Mouse (Mus musculus) limb, embryonic 14.5 days (tissue): ENCODE measurements around the gene Nr2f2. TPM values are rescaled to one million over a fixed set of nuclear protein-coding genes. Genes with fewer than 3 reads are reported as not detected.

ENCODE experiments used
- ATAC-seq: fragments of 200-750 bp; cut with Nextera tagmentation; 2 replicates; pipeline ENCODE4 v1.8.0; 2017; ENCODE audit warnings: low read depth, moderate number of reproducible peaks, moderate TSS enrichment; ENCODE audit not compliant: low FRiP score
- DNase-seq: peaks from one replicate; pipeline ENCODE4 v3.0.0-alpha.2; 2015; ENCODE audit warnings: low spot score
- H3K27ac ChIP-seq: fragments of 300-500 bp; sonication (generic); replicated peaks from 2 replicates; pipeline ENCODE4 v1.5.1; 2014; ENCODE audit warnings: low read depth, mild to moderate bottlenecking, low read length, moderate library complexity, mixed read lengths
- H3K27me3 ChIP-seq: fragments of 300-500 bp; sonication (generic); 2 replicates; pipeline ENCODE4 v1.6.1; 2014; ENCODE audit warnings: low read length, mixed read lengths; ENCODE audit not compliant: control insufficient read depth, insufficient read depth
- H3K36me3 ChIP-seq: fragments of 300-500 bp; sonication (generic); 2 replicates; pipeline ENCODE4 v1.6.1; 2014; ENCODE audit warnings: mild to moderate bottlenecking, low read length, moderate library complexity, mixed read lengths; ENCODE audit not compliant: control insufficient read depth, insufficient read depth
- H3K4me1 ChIP-seq: fragments of 300-500 bp; sonication (generic); 2 replicates; pipeline ENCODE4 v1.6.1; 2014; ENCODE audit warnings: antibody characterized with exemption, low read length, mixed read lengths; ENCODE audit not compliant: control insufficient read depth, insufficient read depth
- H3K4me2 ChIP-seq: fragments of 300-500 bp; sonication (generic); replicated peaks from 2 replicates; pipeline ENCODE4 v1.6.1; 2014; ENCODE audit warnings: low read depth, mild to moderate bottlenecking, low read length, moderate library complexity; ENCODE audit not compliant: severe bottlenecking
- H3K4me3 ChIP-seq: fragments of 300-500 bp; sonication (generic); replicated peaks from 2 replicates; pipeline ENCODE4 v1.5.1; 2014; ENCODE audit warnings: low read length
- H3K9ac ChIP-seq: fragments of 300-500 bp; sonication (generic); 2 replicates; pipeline ENCODE4 v1.6.1; 2014; ENCODE audit warnings: mild to moderate bottlenecking, low read depth, low read length, moderate library complexity; ENCODE audit not compliant: severe bottlenecking
- H3K9me3 ChIP-seq: fragments of 300-500 bp; sonication (generic); 2 replicates; pipeline ENCODE4 v1.6.1; 2016; ENCODE audit warnings: low read length; ENCODE audit not compliant: control insufficient read depth
- POLR2A ChIP-seq: fragments of 200-500 bp; IDR thresholded peaks from 2 replicates; pipeline ENCODE4 v1.8.0; 2012; ENCODE audit warnings: inconsistent platforms, mild to moderate bottlenecking, moderate library complexity, borderline replicate concordance; ENCODE audit not compliant: insufficient read depth, insufficient read length; ENCODE audit errors: extremely low read depth
- WGBS: fragments of 180-500 bp; shearing (Covaris S2); extraction: QIAGEN DNeasy Blood & Tissue Kit; methylation state at CpG from one replicate; pipeline ENCODE4 v1.1.7; 2014; 5-methylcytosine and 5-hydroxymethylcytosine counted together
- polyA plus RNA-seq, 2 experiments: library from polyadenylated mRNA; depleted of rRNA in 1 of 2; stranded (reverse) in 1 of 2; unstranded in 1 of 2; fragments of >200 nt; fragmentation: Nextera tagmentation in 1 of 2; extraction: Ambion mirVana in 1 of 2; gene quantifications; 2 replicates each; pipeline versions ENCODE4 v1.2.1 to v1.2.3; 2012 to 2014

Gene Nr2f2
- polyA plus RNA-seq, 2 experiments: 54.7 to 80.2 TPM

DNA sequence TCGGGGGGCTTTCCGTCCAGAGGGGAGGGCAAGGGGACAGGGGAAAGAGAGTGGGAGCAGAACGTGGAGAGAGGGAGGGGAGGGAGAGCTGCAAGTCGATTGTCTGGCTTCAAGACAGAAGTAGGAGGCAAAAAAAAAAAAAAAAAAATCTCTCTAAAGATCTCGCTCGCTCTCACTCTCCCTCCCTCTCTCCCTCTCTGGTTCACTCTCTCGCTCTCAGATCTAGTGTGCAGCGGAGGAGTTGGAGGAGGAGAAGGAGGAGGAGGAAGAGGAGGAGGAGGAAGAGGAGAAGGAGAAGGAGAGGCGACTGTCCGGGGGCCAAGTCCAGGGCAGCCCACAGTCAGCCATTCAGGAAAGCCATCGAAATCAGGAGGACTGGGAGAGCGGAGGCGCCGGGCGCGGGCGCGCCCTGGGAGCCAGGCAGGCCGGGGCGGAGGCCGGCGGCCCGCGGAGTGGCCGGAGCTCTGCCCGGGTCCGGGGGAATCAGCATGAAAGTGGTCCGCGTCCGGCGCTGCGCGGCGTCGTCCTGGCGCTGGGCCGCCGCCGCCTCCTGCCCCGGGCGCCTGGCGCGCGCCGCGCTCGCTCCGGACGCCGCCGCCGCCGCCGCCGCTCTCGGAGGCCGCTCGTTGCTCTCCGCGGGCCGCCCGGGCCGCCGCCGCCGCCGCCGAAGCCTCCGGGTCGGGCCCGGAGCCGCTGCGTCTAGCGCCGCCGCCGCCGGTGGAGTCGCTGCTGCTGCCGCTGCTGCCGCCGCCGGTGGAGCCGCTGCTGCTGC, 5.7 kb downstream of the Nr2f2 start:
- Histone ChIP-seq H3K27me3 (peaks cover 6% of the 10 kb centered on the region; the same call in 1 of the 2 replicates), H3K36me3 (peaks cover 26% of the 10 kb centered on the region), H3K4me3 (peak overlapping the region; percentile 81), H3K4me1 (peaks cover 22% of the 10 kb centered on the region), H3K9me3 (no peaks in the 10 kb centered on the region), H3K27ac (peak overlapping the region; percentile 99), H3K4me2 (peak overlapping the region; percentile 88), H3K9ac (peak overlapping the region; percentile 98)
- WGBS: under 1% methylated on average over 32 of the region's 84 CpGs
- no peak for ATAC-seq
- no peak for TF ChIP-seq POLR2A
- DNase-seq: no peak

DNA sequence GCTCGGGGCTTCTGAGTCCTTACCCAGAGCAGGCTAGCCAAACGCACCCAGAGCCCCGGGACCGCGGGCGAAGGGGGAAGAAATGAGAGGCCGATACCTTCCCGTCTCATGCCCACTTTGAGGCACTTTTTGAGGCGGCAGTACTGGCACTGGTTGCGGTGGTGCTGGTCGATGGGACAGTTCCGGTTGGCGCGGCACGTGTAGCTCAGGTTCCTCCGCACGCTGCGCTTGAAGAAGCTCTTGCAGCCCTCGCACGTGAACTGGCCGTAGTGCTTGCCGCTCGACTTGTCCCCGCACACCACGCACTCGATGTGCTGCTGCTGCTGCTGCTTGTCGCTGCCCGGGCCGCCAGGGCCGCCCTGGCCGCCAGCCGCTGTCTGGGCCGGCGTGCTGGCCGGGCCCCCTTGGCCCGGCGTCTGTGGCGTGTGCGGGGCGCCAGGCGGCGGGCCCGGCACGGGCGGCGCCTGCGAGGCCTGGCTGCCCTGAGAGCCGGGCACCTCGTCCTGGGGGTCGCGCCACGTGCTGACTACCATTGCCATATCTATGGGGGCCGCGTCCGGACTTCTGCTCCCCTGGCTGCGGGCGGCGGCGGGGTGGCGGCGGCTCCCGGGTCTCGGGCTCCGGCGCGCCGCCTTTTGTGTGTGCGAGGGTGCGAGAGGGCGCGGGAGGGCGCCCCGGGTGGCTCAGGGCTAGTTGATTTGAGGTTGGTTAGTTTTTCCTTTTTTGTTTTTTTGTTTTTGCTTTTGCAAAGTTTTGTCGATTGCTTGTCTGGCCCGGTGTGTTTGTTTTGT, 6.5 kb downstream of the Nr2f2 start:
- Histone ChIP-seq H3K9ac (peak overlapping the region; percentile 98), H3K4me3 (peak overlapping the region; percentile 81), H3K27me3 (peaks cover 6% of the 10 kb centered on the region; the same call in 1 of the 2 replicates), H3K4me1 (peaks cover 22% of the 10 kb centered on the region), H3K4me2 (peak overlapping the region; percentile 88), H3K27ac (peak overlapping the region; percentile 99), H3K36me3 (peaks cover 34% of the 10 kb centered on the region), H3K9me3 (no peaks in the 10 kb centered on the region)
- ATAC-seq (no peak), DNase-seq (no peak)
- TF ChIP-seq POLR2A: no peak
- 0% methylated on average over 52 of the region's 75 CpGs for WGBS

DNA sequence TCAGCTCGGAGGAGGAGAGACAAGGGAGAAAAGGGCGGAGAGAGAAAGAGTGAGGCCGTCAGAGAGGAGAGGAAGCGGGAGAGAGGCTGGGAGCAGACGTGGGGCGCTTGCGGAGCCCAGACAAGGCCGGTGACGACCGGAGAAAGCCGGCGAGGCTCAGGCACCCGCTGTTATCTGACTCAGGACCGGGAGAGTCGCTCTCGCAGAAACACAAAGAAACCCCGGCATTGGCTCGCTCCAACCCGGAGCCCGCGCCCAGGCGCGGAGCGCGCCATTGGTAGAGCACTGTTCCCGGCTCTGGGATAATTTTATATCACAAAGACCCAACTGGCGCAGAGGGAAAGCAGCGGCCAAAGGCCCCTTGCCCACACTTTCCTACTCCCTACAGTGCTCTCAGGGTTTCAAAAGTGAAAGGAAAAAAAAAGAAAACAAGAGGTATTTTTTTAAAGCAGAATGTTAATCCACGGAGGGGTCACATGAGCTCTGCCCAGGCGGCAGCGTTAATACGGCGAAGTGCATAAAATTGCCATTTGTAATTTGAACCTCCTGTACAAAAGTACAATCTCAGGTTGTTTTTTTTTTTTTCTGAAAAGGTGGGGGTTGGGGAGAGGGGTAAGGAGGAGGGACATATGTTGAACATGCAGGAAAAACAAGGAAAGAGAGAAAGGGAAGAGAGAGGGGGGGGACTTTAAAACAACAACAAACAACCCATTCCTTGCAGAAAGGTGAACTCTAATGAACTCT, 7.5 kb downstream of the Nr2f2 start:
- no peak for DNase-seq
- Histone ChIP-seq H3K27ac (peak overlapping the region; percentile 99), H3K4me2 (peak overlapping the region; percentile 88), H3K4me1 (peaks cover 22% of the 10 kb centered on the region), H3K36me3 (peaks cover 40% of the 10 kb centered on the region), H3K27me3 (peaks cover 6% of the 10 kb centered on the region; the same call in 1 of the 2 replicates), H3K4me3 (peak overlapping the region; percentile 81), H3K9ac (peak overlapping the region; percentile 98), H3K9me3 (no peaks in the 10 kb centered on the region)
- under 1% methylated on average over 33 of the region's 33 CpGs for WGBS
- TF ChIP-seq POLR2A: 0 out of 2 replicates have a peak, but pooled peaks have one; percentile 64
- ATAC-seq: no peak

DNA sequence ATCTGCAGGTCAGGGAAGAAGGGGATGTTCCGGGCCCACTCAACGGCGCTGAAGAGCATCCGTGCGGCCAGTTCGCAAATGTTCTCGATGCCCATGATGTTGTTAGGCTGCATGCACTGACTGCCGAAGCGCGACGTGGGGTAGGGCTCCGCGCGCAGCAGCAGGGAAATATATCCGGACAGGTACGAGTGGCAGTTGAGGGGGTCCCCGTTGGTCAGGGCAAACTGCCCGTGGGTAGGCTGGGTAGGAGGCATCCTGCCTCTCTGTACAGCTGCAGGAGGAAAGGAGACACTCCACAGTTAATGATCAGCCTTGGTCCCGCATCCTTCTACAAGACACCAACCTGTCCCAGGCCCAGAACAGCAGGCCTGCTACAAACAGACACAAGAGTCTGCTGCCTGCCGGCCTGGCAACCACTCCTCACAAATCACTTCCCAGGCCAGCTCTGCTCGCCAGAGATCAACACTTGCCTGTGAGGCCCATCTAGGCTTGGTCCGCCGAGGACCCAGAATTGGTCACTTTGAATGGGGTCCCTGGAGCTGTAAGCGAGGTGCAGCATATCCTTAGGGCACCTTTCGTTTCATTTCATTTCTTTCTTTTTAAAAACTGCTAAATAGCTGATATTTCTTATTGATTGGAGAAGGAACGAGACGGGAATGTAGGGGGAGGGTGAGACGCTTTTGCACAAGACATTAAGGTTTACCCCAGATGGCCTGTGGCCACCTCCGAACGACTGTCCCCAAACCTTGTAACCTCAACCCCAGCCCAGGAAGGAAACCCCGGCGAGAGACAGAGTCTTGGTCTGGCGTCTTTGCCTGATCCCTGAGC, 8.3 kb downstream of the Nr2f2 start:
- Histone ChIP-seq H3K4me3 (peak overlapping the region; percentile 81), H3K9me3 (no peaks in the 10 kb centered on the region), H3K27ac (peak overlapping the region; percentile 99), H3K36me3 (peaks cover 40% of the 10 kb centered on the region), H3K4me1 (peaks cover 23% of the 10 kb centered on the region), H3K4me2 (peak overlapping the region; percentile 88), H3K27me3 (peaks cover 6% of the 10 kb centered on the region; the same call in 1 of the 2 replicates), H3K9ac (peak overlapping the region; percentile 98)
- WGBS: 4% methylated on average over 33 of the region's 33 CpGs
- no peak for TF ChIP-seq POLR2A
- no peak for ATAC-seq
- DNase-seq: no peak
